Mouse (Mus musculus): Measurements from ENCODE around the gene Nfam1.

The Nfam1 gene

GRCm38 (mm10) chr15:82992911-82993310, 40.2 kb downstream of the Nfam1 start:
- DNase-seq (ENCODE audit: low read depth, low spot score), result no peak

- no peak for DNase-seq (ENCODE audit: low read depth, low spot score)
These were observed 40.9 kb downstream of the Nfam1 start for GRCm38 (mm10) chr15:82992079-82992783.

GRCm38 (mm10) chr15:82989190-82989704, 43.9 kb downstream of the Nfam1 start:
- no peak for DNase-seq (ENCODE audit: low read depth, low spot score)

- peak; percentile 71 for DNase-seq (ENCODE audit: low read depth, low spot score)
These were observed 45.4 kb downstream of the Nfam1 start, which contains the start of gene Tcf20 for GRCm38 (mm10) chr15:82987732-82988112. Gene Tcf20, minus strand, starts transcription at chr15:82987872.

- no peak for DNase-seq (ENCODE audit: low read depth, low spot score)
These were observed 45.9 kb downstream of the Nfam1 start for GRCm38 (mm10) chr15:82987014-82987731.

GRCm38 (mm10) chr15:82984574-82984973, 48.5 kb downstream of the Nfam1 start:
- no peak for DNase-seq (ENCODE audit: low read depth, low spot score)

DNA sequence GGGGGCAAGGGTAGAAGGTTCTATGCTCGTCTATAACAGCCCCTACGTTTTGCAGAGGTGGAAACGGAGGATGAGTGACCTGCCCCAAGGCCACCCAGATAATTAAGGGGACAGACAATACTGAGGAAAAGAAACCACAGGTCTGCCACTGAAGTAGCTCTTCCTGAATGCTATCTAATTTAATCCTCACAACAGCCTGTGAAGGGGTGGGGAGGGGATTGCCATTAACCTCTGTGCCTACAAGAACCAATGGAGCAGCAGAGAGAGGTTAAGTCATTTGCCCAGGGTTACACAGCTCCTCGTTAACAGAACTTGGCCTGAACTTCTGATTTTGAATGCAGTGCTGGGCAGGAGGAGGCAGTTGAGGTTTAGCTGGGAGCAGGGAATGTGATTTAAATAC, 49.0 kb downstream of the Nfam1 start:
- no peak for DNase-seq (ENCODE audit: low read depth, low spot score)

DNA sequence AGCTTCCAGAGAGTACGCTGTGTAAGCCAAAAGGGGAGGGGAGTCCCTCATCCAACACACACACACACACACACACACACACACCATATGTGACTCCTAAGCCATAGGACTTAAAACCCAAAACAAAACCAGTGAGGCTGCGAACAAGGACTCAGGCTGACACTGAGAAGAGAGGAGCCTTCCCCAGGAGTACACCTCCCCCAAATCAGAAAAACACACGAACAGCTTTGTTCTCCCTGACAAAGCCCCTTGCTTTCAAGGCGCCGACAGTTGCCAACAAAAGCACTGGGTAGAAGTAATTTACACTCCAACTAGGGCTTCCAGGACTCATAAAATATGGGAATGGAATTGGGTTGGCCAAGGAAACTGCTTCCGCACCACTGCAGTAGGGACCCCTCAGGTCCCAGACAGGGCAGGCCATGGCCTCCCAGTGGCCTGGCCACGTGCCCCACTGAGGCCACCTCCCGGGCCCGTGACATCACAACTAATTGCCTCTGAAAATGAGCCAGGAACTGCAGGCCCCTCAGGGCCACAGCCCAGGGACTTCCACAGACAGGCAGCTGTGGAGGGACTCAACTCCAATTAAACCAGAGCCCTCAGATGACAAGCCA, 49.6 kb downstream of the Nfam1 start:
- peak; percentile 18 for DNase-seq (ENCODE audit: low read depth, low spot score)

DNA sequence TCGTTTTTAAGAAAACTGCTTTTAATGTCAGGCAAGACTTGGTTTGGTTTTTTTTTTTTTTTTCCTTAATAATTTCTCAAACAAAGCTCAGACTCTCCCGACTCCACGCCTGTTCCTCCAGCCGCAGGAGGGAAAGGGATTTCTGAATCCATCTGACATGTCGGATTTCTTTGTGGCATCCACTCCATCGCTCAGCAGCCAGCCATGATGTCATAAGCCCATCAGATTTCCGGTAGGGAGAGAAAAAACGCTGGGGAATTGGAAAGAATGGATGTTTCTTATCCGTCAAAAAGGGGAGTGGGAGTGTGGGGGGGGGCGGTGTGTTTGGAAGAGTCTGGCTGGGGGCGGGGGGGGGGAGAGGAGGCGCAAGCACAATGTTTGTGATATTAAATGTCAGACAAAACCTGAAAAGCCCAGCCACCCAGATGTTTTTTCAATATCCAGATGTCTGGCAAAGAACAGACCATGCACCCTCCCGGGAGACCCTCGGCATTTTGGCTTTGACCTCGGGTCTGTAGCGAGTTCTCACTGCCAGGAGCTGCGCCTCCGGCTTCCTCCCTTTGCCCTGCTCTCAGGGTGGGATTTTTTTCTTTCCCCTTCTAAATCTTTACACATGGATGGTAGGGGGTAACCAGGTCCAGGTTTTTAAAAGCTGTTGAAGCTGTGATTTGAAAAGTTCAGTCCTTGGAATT, 50.2 kb downstream of the Nfam1 start:
- DNase-seq (ENCODE audit: low read depth, low spot score), result peak; percentile 20

- DNase-seq (ENCODE audit: low read depth, low spot score), result no peak
These were observed 51.2 kb downstream of the Nfam1 start for GRCm38 (mm10) chr15:82981676-82982520.

- DNase-seq (ENCODE audit: low read depth, low spot score), result no peak
These were observed 53.6 kb downstream of the Nfam1 start for GRCm38 (mm10) chr15:82979531-82979930.

GRCm38 (mm10) chr15:82974471-82974870, 58.6 kb downstream of the Nfam1 start:
- no peak for DNase-seq (ENCODE audit: low read depth, low spot score)

DNA sequence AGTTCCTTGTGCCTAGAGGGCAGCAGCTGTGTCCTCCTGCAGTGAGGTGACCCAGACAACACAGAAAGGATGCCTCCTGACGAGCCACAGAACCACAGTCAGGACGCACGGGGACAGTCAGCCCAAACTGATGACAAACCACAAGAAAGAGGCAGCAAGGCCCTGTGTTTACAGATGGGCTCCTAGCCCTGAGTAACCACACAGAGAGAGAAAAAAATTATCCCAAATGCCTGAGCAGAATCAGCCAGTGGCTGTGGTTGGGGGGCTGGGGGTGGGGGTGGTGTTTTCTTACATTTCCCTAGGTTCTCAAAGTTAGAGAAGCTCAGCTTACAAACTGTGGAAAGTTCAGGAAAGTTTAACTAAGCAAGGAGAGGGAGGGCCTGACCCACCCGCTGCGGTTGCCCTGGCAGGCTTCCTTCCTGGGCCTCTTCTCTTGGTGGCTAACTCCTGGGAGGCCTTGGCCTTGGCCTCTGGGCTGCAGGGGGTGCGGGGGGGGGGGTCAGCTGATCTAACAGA, 63.8 kb downstream of the Nfam1 start:
- no peak for DNase-seq (ENCODE audit: low read depth, low spot score)

DNA sequence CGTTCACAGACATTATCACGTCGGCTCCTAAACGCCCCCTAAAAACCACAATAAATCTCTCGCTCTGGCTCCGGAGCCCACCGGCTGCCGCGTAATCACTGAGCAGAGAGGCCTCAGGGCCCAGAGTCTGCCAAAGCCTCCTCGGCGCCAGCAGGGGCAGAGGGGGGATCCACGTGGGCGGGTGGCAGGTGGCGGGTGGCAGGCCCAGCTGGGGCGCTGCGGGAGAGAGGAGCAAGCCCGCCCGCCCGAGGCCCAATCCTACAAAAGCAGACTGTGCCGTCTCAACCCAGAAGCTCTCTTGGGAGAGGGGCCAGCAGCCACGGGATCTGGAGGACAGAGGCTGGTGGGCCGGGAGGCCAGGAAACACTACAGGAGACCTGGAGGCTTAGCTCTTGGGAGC, 64.7 kb downstream of the Nfam1 start:
- no peak for DNase-seq (ENCODE audit: low read depth, low spot score)

GRCm38 (mm10) chr15:82967947-82968346, 65.2 kb downstream of the Nfam1 start:
- no peak for DNase-seq (ENCODE audit: low read depth, low spot score)

GRCm38 (mm10) chr15:82964266-82964825, 68.8 kb downstream of the Nfam1 start:
- DNase-seq (ENCODE audit: low read depth, low spot score), result no peak

- no peak for DNase-seq (ENCODE audit: low read depth, low spot score)
These were observed 69.5 kb downstream of the Nfam1 start for GRCm38 (mm10) chr15:82963556-82964156.

GRCm38 (mm10) chr15:82963090-82963489, 70.0 kb downstream of the Nfam1 start:
- no peak for DNase-seq (ENCODE audit: low read depth, low spot score)

DNA sequence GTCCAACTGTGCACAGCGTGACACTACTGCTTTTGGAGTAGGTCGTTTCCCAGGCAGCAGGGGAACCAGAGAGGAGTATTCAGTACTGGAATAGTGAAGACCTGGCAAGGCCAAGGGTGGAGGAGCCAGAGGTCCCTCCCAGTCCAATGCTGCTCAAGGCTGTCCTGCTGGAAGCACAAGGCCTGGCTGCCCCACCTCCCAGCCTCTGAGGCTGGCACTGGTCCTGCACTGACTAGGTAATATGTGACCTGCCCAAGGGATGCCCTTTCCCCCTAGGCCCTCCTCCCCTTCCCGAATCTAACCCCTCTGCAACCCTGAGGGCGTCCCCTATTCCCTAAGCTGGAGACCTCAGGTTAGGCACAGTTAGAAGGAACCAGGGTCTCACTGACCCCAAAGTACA, 70.6 kb downstream of the Nfam1 start:
- DNase-seq (ENCODE audit: low read depth, low spot score), result no peak

Data from skeletal muscle tissue, adult 2 months (tissue).